Mouse (Mus musculus): ENCODE results near the gene Cela3a. TPM values are rescaled to one million over a fixed set of nuclear protein-coding genes. Genes with fewer than 3 reads are reported as not detected.
A peak's percentile ranks its signal among the peaks of the same experiment; 100 is the strongest.

The Cela3a gene
- polyA plus RNA-seq, 1 experiment, result not detected

GRCm38 (mm10) chr4:137375314-137376278 lies 34.0 kb downstream of the Cela3a start:
- TF ChIP-seq CTCF (IDR thresholded peaks at IDR 0.05; ENCODE audit: borderline replicate concordance, insufficient read depth, low read depth, low read length), result no peak
- peak; percentile 18; the same call in 1 of the 2 replicates for TF ChIP-seq POLR2A (IDR thresholded peaks at IDR 0.05; ENCODE audit: borderline replicate concordance, insufficient read depth, low read length)
- 40% methylated on average over 19 of the region's 19 CpGs for WGBS
- DNase-seq, result peak; percentile 53 to 69
- no peak overlapping the region for H3K4me3 ChIP-seq (replicated peaks; ENCODE audit: insufficient read depth, low read depth, low read length)
- H3K27ac ChIP-seq (ENCODE audit: insufficient read depth, low read length), result peak overlapping the region; percentile 72; the same call in 1 of the 2 replicates
- peaks cover 12% of the 10 kb centered on the region for H3K4me1 ChIP-seq (ENCODE audit: control insufficient read depth, insufficient read depth, low read length)
- no peaks in the 10 kb centered on the region for H3K27me3 ChIP-seq (ENCODE audit: control insufficient read depth, insufficient read depth, low read length)

GRCm38 (mm10) chr4:137373711-137374110 lies 35.9 kb downstream of the Cela3a start:
- WGBS, result 74% methylated on average over 6 of the region's 6 CpGs
- no peak overlapping the region for H3K27ac ChIP-seq (ENCODE audit: insufficient read depth, low read length)
- no peak overlapping the region for H3K4me3 ChIP-seq (replicated peaks; ENCODE audit: insufficient read depth, low read depth, low read length)
- no peak for DNase-seq
- no peaks in the 10 kb centered on the region for H3K27me3 ChIP-seq (ENCODE audit: control insufficient read depth, insufficient read depth, low read length)
- peaks cover 18% of the 10 kb centered on the region for H3K4me1 ChIP-seq (ENCODE audit: control insufficient read depth, insufficient read depth, low read length)
- TF ChIP-seq CTCF (IDR thresholded peaks at IDR 0.05; ENCODE audit: borderline replicate concordance, insufficient read depth, low read depth, low read length), result no peak
- TF ChIP-seq POLR2A (IDR thresholded peaks at IDR 0.05; ENCODE audit: borderline replicate concordance, insufficient read depth, low read length), result no peak

- DNase-seq, result no peak
- WGBS, result 85% methylated on average over 16 of the region's 16 CpGs
- Histone ChIP-seq H3K27ac (ENCODE audit: insufficient read depth, low read length) (no peak overlapping the region), H3K4me3 (replicated peaks; ENCODE audit: insufficient read depth, low read depth, low read length) (no peak overlapping the region), H3K4me1 (ENCODE audit: control insufficient read depth, insufficient read depth, low read length) (peaks cover 16% of the 10 kb centered on the region), H3K27me3 (ENCODE audit: control insufficient read depth, insufficient read depth, low read length) (no peaks in the 10 kb centered on the region)
- no peak for TF ChIP-seq POLR2A (IDR thresholded peaks at IDR 0.05; ENCODE audit: borderline replicate concordance, insufficient read depth, low read length)
- TF ChIP-seq CTCF (IDR thresholded peaks at IDR 0.05; ENCODE audit: borderline replicate concordance, insufficient read depth, low read depth, low read length), result no peak
Measured at GRCm38 (mm10) chr4:137371596-137372523, 37.7 kb downstream of the Cela3a start.

- no peak for TF ChIP-seq POLR2A (IDR thresholded peaks at IDR 0.05; ENCODE audit: borderline replicate concordance, insufficient read depth, low read length)
- TF ChIP-seq CTCF (IDR thresholded peaks at IDR 0.05; ENCODE audit: borderline replicate concordance, insufficient read depth, low read depth, low read length), result no peak
- WGBS, result 7% methylated on average over 29 of the region's 29 CpGs
- peak overlapping the region; percentile 51 for H3K4me3 ChIP-seq (replicated peaks; ENCODE audit: insufficient read depth, low read depth, low read length)
- DNase-seq, result no peak
- H3K27ac ChIP-seq (ENCODE audit: insufficient read depth, low read length), result no peak overlapping the region
- H3K4me1 ChIP-seq (ENCODE audit: control insufficient read depth, insufficient read depth, low read length), result peaks cover 5% of the 10 kb centered on the region; the same call in 1 of the 2 replicates
- no peaks in the 10 kb centered on the region for H3K27me3 ChIP-seq (ENCODE audit: control insufficient read depth, insufficient read depth, low read length)
Measured at GRCm38 (mm10) chr4:137369954-137370750, 39.4 kb downstream of the Cela3a start.

GRCm38 (mm10) chr4:137368198-137368597 lies 41.4 kb downstream of the Cela3a start:
- Histone ChIP-seq H3K4me3 (replicated peaks; ENCODE audit: insufficient read depth, low read depth, low read length) (no peak overlapping the region), H3K4me1 (ENCODE audit: control insufficient read depth, insufficient read depth, low read length) (peaks cover 5% of the 10 kb centered on the region; the same call in 1 of the 2 replicates), H3K27ac (ENCODE audit: insufficient read depth, low read length) (no peak overlapping the region), H3K27me3 (ENCODE audit: control insufficient read depth, insufficient read depth, low read length) (no peaks in the 10 kb centered on the region)
- DNase-seq, result no peak
- TF ChIP-seq POLR2A (IDR thresholded peaks at IDR 0.05; ENCODE audit: borderline replicate concordance, insufficient read depth, low read length) (no peak), CTCF (IDR thresholded peaks at IDR 0.05; ENCODE audit: borderline replicate concordance, insufficient read depth, low read depth, low read length) (no peak)
- 55% methylated on average over 1 of the region's 1 CpGs for WGBS

- no peak for TF ChIP-seq POLR2A (IDR thresholded peaks at IDR 0.05; ENCODE audit: borderline replicate concordance, insufficient read depth, low read length)
- no peak overlapping the region for H3K27ac ChIP-seq (ENCODE audit: insufficient read depth, low read length)
- no peak for DNase-seq
- H3K27me3 ChIP-seq (ENCODE audit: control insufficient read depth, insufficient read depth, low read length), result no peaks in the 10 kb centered on the region
- WGBS, result 57% methylated on average over 5 of the region's 5 CpGs
- peaks cover 5% of the 10 kb centered on the region; the same call in 1 of the 2 replicates for H3K4me1 ChIP-seq (ENCODE audit: control insufficient read depth, insufficient read depth, low read length)
- no peak overlapping the region for H3K4me3 ChIP-seq (replicated peaks; ENCODE audit: insufficient read depth, low read depth, low read length)
Measured at GRCm38 (mm10) chr4:137367275-137368088, 42.1 kb downstream of the Cela3a start.
